Mouse (Mus musculus) erythroblast, embryonic 14.5 days (primary cell): Measurements from ENCODE around the gene Ifitm6. TPM values are rescaled to one million over a fixed set of nuclear protein-coding genes. Genes with fewer than 3 reads are reported as not detected.
"Not testable (repeated sequence)": the region's sequence is repeated elsewhere in the genome, so short reads cannot be mapped to it uniquely, and the experiment has no call there.

Experiments used
- H3K27me3 ChIP-seq: 2 replicates; pipeline ENCODE4 v1.6.1; 2012; ENCODE audit warnings: inconsistent platforms; ENCODE audit not compliant: control insufficient read depth
- H3K36me3 ChIP-seq: 2 replicates; pipeline ENCODE4 v1.6.1; 2012; ENCODE audit warnings: mild to moderate bottlenecking, inconsistent platforms; ENCODE audit not compliant: control insufficient read depth
- H3K4me1 ChIP-seq: 2 replicates; pipeline ENCODE4 v1.6.1; 2012; ENCODE audit warnings: inconsistent platforms; ENCODE audit not compliant: control insufficient read depth
- H3K4me3 ChIP-seq: replicated peaks from 2 replicates; pipeline ENCODE3; 2012; ENCODE audit warnings: moderate library complexity, mild to moderate bottlenecking, inconsistent platforms
- H3K9me3 ChIP-seq: 2 replicates; pipeline ENCODE4 v1.6.1; 2012; ENCODE audit warnings: low read length, inconsistent platforms, mixed read lengths; ENCODE audit not compliant: control insufficient read depth
- GATA1 ChIP-seq: IDR thresholded peaks from 2 replicates; pipeline ENCODE4 v1.6.1; 2012; ENCODE audit warnings: low read length, inconsistent platforms, mixed read lengths
- TAL1 ChIP-seq: IDR thresholded peaks from 3 replicates; pipeline ENCODE4 v1.6.1; 2012; ENCODE audit warnings: low read length, inconsistent platforms, mixed read lengths
- polyA plus RNA-seq: library from polyadenylated mRNA; stranded (reverse); fragments of >175 nt; gene quantifications from 2 replicates; pipeline ENCODE4 v1.2.3, GENCODE M21; 2012

Ifitm6 gene
- polyA plus RNA-seq, 1 experiment: not detected

GRCm38 (mm10) chr7:140982971-140983370 lies 34.8 kb downstream of the Ifitm6 start:
- no peaks in the 10 kb centered on the region for H3K9me3 ChIP-seq
- no peak overlapping the region for H3K4me3 ChIP-seq
- no peaks in the 10 kb centered on the region for H3K27me3 ChIP-seq
- H3K4me1 ChIP-seq: no peaks in the 10 kb centered on the region
- no peaks in the 10 kb centered on the region for H3K36me3 ChIP-seq
- no peak for TF ChIP-seq TAL1
- no peak for TF ChIP-seq GATA1

DNA sequence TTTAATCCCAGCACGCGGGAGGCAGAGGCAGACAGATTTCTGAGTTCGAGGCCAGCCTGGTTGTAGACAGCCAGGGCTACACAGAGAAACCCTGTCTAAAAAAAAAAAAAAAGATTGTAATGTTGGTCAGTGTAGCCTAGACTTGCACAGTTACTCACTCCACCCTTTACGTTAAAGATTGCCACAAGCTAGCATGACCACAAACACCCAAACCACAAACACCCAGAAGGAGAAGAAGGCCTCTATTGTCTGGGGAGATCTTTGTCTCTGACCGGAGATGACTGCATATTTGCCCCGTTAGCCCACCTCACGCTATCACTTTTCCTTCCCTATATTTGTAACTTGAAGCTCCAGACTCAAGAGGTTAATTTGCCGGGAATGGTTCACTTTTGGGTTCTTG lies 36.0 kb downstream of the Ifitm6 start:
- Histone ChIP-seq H3K36me3 (no peaks in the 10 kb centered on the region), H3K4me3 (no peak overlapping the region), H3K9me3 (no peaks in the 10 kb centered on the region), H3K4me1 (no peaks in the 10 kb centered on the region), H3K27me3 (no peaks in the 10 kb centered on the region)
- TF ChIP-seq GATA1: no peak
- TF ChIP-seq TAL1: no peak

DNA sequence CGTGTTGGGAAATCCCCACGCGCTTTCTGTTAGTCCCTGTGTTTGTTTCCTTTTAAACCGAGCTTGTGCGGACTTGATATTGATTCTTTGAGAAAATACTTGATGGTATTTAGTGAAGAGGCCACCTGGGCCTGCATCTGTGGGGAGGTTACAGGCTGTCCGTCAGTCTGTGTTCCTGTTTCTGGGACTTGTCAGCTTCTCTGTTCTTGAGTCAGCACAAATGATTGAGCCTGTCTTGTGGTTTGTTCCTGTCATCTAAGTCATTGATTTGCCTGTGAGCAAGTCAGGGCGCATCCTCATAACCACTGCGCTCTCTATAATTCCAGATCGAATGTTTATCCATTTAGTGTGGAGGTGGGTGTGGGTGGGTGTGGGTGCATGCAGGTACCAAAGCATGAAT lies 41.0 kb downstream of the Ifitm6 start:
- not testable (repeated sequence) for H3K27me3 ChIP-seq, H3K4me3 ChIP-seq, H3K4me1 ChIP-seq, H3K9me3 ChIP-seq, H3K36me3 ChIP-seq

DNA sequence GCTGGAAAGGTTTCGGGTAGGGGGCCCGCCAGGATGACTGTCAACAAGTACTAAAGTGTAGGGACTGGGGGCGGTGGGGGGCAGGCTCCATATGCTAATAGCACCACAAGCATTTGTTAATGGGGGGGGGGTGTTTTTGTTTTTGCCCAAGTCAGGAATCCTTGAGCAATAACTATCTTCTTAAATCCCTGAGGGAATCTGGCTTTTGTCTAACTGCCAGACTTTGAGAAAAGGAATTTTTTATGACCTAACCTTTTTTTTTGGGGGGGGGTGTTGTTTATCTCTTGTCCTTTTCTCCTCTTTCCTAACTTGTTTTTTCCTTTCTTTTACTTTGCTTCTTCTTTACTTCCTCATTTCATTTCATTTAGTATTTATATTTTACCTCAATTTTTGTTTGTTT lies 42.3 kb downstream of the Ifitm6 start:
- Histone ChIP-seq H3K9me3 (no peaks in the 10 kb centered on the region), H3K4me1 (peaks cover 3% of the 10 kb centered on the region), H3K36me3 (no peaks in the 10 kb centered on the region), H3K27me3 (no peaks in the 10 kb centered on the region), H3K4me3 (no peak overlapping the region)
- TF ChIP-seq TAL1 (no peak), GATA1 (no peak)

GRCm38 (mm10) chr7:140974940-140975339 lies 42.8 kb downstream of the Ifitm6 start:
- H3K4me3 ChIP-seq: no peak overlapping the region

DNA sequence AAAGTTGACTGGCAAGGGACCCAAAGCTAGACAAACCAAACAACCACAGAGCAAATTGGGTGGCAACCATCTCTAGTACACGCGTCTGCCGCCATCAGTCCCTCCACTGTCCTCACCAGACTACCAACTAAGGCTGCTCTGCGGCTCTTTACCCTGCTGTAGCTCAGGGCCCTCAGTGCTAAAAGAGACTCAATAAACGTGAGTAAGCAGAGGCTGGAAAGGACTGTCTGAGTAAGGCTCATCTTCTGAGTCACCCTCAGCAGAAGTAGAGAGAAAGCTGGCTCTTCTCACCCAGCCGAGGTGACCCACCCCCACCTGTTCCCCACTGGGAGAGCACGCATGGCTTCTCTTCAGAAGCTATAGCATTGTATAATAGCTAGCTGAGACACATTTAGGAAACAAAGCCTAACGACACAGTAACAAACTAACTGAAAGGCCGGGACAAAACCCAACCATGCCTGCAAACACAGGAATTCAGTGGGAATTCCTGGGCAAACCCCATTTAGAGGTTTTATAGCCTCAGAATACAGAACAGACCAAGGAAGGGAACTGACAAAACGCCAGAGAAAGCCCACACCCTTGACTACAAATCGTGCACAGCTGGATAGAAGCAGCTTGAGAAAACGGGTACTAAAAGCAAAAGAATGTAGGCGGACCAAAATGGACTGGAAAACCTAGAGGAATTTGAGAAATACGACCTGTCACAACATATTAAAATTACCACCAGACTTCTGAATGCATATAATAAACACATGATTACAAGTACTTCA lies 44.1 kb downstream of the Ifitm6 start:
- H3K4me1 ChIP-seq: peaks cover 3% of the 10 kb centered on the region
- TF ChIP-seq TAL1: no peak
- TF ChIP-seq GATA1: no peak
- no peak overlapping the region for H3K4me3 ChIP-seq
- no peaks in the 10 kb centered on the region for H3K36me3 ChIP-seq
- peaks cover 4% of the 10 kb centered on the region; the same call in 1 of the 2 replicates for H3K27me3 ChIP-seq
- no peaks in the 10 kb centered on the region for H3K9me3 ChIP-seq

More at GRCm38 (mm10) chr7:140974940-140975339, 42.8 kb downstream of the Ifitm6 start:
- Histone ChIP-seq H3K27me3 (no peaks in the 10 kb centered on the region), H3K4me1 (peaks cover 3% of the 10 kb centered on the region), H3K36me3 (no peaks in the 10 kb centered on the region), H3K9me3 (no peaks in the 10 kb centered on the region)
- TF ChIP-seq GATA1: no peak
- no peak for TF ChIP-seq TAL1

- Histone ChIP-seq H3K9me3 (no peaks in the 10 kb centered on the region), H3K4me3 (no peak overlapping the region), H3K27me3 (peaks cover 7% of the 10 kb centered on the region; the same call in 1 of the 2 replicates), H3K36me3 (no peaks in the 10 kb centered on the region), H3K4me1 (peaks cover 3% of the 10 kb centered on the region)
- TF ChIP-seq TAL1: no peak
- no peak for TF ChIP-seq GATA1
These were observed 46.1 kb downstream of the Ifitm6 start for GRCm38 (mm10) chr7:140971479-140972171.

GRCm38 (mm10) chr7:140970931-140971330 lies 46.8 kb downstream of the Ifitm6 start:
- Histone ChIP-seq H3K9me3 (no peaks in the 10 kb centered on the region), H3K27me3 (peaks cover 7% of the 10 kb centered on the region; the same call in 1 of the 2 replicates), H3K36me3 (no peaks in the 10 kb centered on the region), H3K4me1 (peaks cover 3% of the 10 kb centered on the region), H3K4me3 (no peak overlapping the region)
- no peak for TF ChIP-seq TAL1
- TF ChIP-seq GATA1: no peak

- H3K9me3 ChIP-seq, H3K4me3 ChIP-seq, H3K36me3 ChIP-seq, H3K27me3 ChIP-seq, H3K4me1 ChIP-seq: not testable (repeated sequence)
These were observed 49.0 kb downstream of the Ifitm6 start for GRCm38 (mm10) chr7:140968710-140969109.
